Comparison of ENCODE assay signal across 8 mouse cellular contexts in genomic region chr17:34119249-34120179, GRCm38 (mm10). TPM values are rescaled to one million over a fixed set of nuclear protein-coding genes. Genes with fewer than 3 reads are reported as not detected.
A peak's percentile ranks its signal among the peaks of the same experiment; 100 is the strongest.
DNase-seq lines count a peak whose midpoint lies in the region; ATAC-seq lines count a peak whose summit lies in the region.

Gene H2-DMa, plus strand, starts transcription at chr17:34119541.

- WGBS in hindbrain, embryonic 15.5 days = under 1% methylated on average over 90 of the region's 96 CpGs

- H3K4me1 ChIP-seq in hindbrain, embryonic 15.5 days (replicated peaks) = peaks cover 44% of the 10 kb centered on the region

- peaks cover 24% of the 10 kb centered on the region for H3K36me3 ChIP-seq in hindbrain, embryonic 15.5 days

- peak within 1 kb of the TSS; percentile 93 for H3K9ac ChIP-seq in hindbrain, embryonic 15.5 days

- peak within 1 kb of the TSS; percentile 88 for H3K4me2 ChIP-seq in hindbrain, embryonic 15.5 days

- peak; percentile 86 for ATAC-seq in hindbrain, embryonic 15.5 days (ENCODE audit: low FRiP score, low read depth)

- H3K9me3 ChIP-seq in hindbrain, embryonic 15.5 days = no peaks in the 10 kb centered on the region

- H3K27ac ChIP-seq in hindbrain, embryonic 15.5 days (replicated peaks) = peak within 1 kb of the TSS; percentile 100

- DNase-seq in T-cell, adult 2 months (ENCODE audit: low spot score) = peak; percentile 99
- DNase-seq in cerebellum, postnatal 36 days = peak; percentile 99
- peak; percentile 99 for DNase-seq in frontal cortex, postnatal 36 days (ENCODE audit: low spot score in 2 of 2)
- DNase-seq in left cerebral cortex, adult 11 months (ENCODE audit: low spot score) = peak; percentile 99
- peak; percentile 99 for DNase-seq in lung, postnatal 4 days
- DNase-seq in retina, postnatal 7 days (ENCODE audit: low read depth, low spot score) = peak; percentile 98
- DNase-seq in urinary bladder, adult 2 months (ENCODE audit: low spot score) = peak; percentile 100

- H3K4me3 ChIP-seq in hindbrain, embryonic 15.5 days = peak within 1 kb of the TSS; percentile 70

- H3K27me3 ChIP-seq in hindbrain, embryonic 15.5 days = no peaks in the 10 kb centered on the region

RNA-seq across cellular contexts. Expression of gene H2-DMa, which starts in this region (rescaled TPM):
- polyA plus RNA-seq in hindbrain, embryonic 15.5 days (2015; fragmentation: Nextera tagmentation; extraction: Ambion mirVana) = 19.4 and 19.8 TPM in 2 replicates
- 30.0 and 31.9 TPM in 2 replicates for polyA plus RNA-seq in urinary bladder, adult 2 months (2012; rRNA removed)

Comparison
In these comparisons a context has a peak if more than half of its experiments do, and no peak if none do; other contexts are left out.
1. Peak in every context shown above with its lines: DNase-seq, ATAC-seq, H3K4me3 ChIP-seq and H3K27ac ChIP-seq.